Mouse (Mus musculus) large intestine, adult 2 months (tissue): ENCODE results near the gene Slc50a1. TPM values are rescaled to one million over a fixed set of nuclear protein-coding genes. Genes with fewer than 3 reads are reported as not detected.

Experiments used
- DNase-seq: peaks from one replicate; pipeline ENCODE4 v3.0.0-alpha.2; 2012; ENCODE audit warnings: low read depth, low spot score
- WGBS: fragments of 180-500 bp; shearing (Covaris S2); methylation state at CpG from one replicate; pipeline ENCODE4 v1.1.7; 2018; 5-methylcytosine and 5-hydroxymethylcytosine counted together
- polyA plus RNA-seq: library from polyadenylated mRNA; depleted of rRNA; stranded (reverse); fragments of >200 nt; gene quantifications from 2 replicates; pipeline ENCODE4 v1.2.3, GENCODE M21; 2012; rRNA removed

Gene Slc50a1
- 108 and 123 TPM in 2 replicates for polyA plus RNA-seq

- 2% methylated on average over 39 of the region's 39 CpGs for WGBS
- no peak for DNase-seq
Measured at GRCm38 (mm10) chr3:89270051-89270755, at the start of gene Slc50a1. Gene Slc50a1 (minus strand): TSS chr3:89270570.

GRCm38 (mm10) chr3:89319591-89320350, 49.4 kb upstream of the Slc50a1 start:
- DNase-seq = no peak
- 4% methylated on average over 56 of the region's 58 CpGs for WGBS

GRCm38 (mm10) chr3:89318971-89319590, 48.7 kb upstream of the Slc50a1 start:
- no peak for DNase-seq
- WGBS = 63% methylated on average over 21 of the region's 21 CpGs

GRCm38 (mm10) chr3:89318316-89318715, 47.9 kb upstream of the Slc50a1 start:
- WGBS = 40% methylated on average over 8 of the region's 8 CpGs
- no peak for DNase-seq

GRCm38 (mm10) chr3:89317246-89317645, 46.9 kb upstream of the Slc50a1 start:
- 78% methylated on average over 6 of the region's 6 CpGs for WGBS
- DNase-seq = no peak

- DNase-seq = peak; percentile 77
- WGBS = 2% methylated on average over 4 of the region's 4 CpGs
Measured at GRCm38 (mm10) chr3:89316833-89317232, 46.5 kb upstream of the Slc50a1 start.

- 16% methylated on average over 40 of the region's 40 CpGs for WGBS
- no peak for DNase-seq
Measured at GRCm38 (mm10) chr3:89315930-89316831, 45.8 kb upstream of the Slc50a1 start.

GRCm38 (mm10) chr3:89315195-89315929, 45.0 kb upstream of the Slc50a1 start:
- DNase-seq = no peak
- 13% methylated on average over 26 of the region's 26 CpGs for WGBS

GRCm38 (mm10) chr3:89314791-89315190, 44.4 kb upstream of the Slc50a1 start:
- WGBS = 64% methylated on average over 2 of the region's 2 CpGs
- DNase-seq = no peak

- no peak for DNase-seq
- WGBS = 78% methylated on average over 5 of the region's 5 CpGs
Measured at GRCm38 (mm10) chr3:89314340-89314739, 44.0 kb upstream of the Slc50a1 start.

GRCm38 (mm10) chr3:89308089-89308488, 37.7 kb upstream of the Slc50a1 start:
- no peak for DNase-seq
- 3% methylated on average over 9 of the region's 9 CpGs for WGBS

- 33% methylated on average over 8 of the region's 8 CpGs for WGBS
- DNase-seq = peak; percentile 89
Measured at GRCm38 (mm10) chr3:89305551-89306325, 35.4 kb upstream of the Slc50a1 start.

GRCm38 (mm10) chr3:89305105-89305504, 34.7 kb upstream of the Slc50a1 start:
- no peak for DNase-seq
- 23% methylated on average over 4 of the region's 4 CpGs for WGBS

- 26% methylated on average over 6 of the region's 6 CpGs for WGBS
- DNase-seq = no peak
Measured at GRCm38 (mm10) chr3:89304440-89304839, 34.1 kb upstream of the Slc50a1 start.

GRCm38 (mm10) chr3:89300514-89300913, 30.1 kb upstream of the Slc50a1 start:
- 52% methylated on average over 2 of the region's 2 CpGs for WGBS
- no peak for DNase-seq

- no peak for DNase-seq
- WGBS = 15% methylated on average over 1 of the region's 1 CpGs
Measured at GRCm38 (mm10) chr3:89300071-89300470, 29.7 kb upstream of the Slc50a1 start.

GRCm38 (mm10) chr3:89299499-89299898, 29.1 kb upstream of the Slc50a1 start:
- no peak for DNase-seq
- WGBS = under 1% methylated on average over 14 of the region's 14 CpGs

- 80% methylated on average over 6 of the region's 6 CpGs for WGBS
- DNase-seq = no peak
Measured at GRCm38 (mm10) chr3:89298908-89299307, 28.5 kb upstream of the Slc50a1 start.
